Mouse (Mus musculus): ENCODE data around the gene Aldh3b1. TPM values are rescaled to one million over a fixed set of nuclear protein-coding genes. Genes with fewer than 3 reads are reported as not detected.

The Aldh3b1 gene
- polyA plus RNA-seq, 1 experiment from 2014 or later, result 2.3 TPM

DNA sequence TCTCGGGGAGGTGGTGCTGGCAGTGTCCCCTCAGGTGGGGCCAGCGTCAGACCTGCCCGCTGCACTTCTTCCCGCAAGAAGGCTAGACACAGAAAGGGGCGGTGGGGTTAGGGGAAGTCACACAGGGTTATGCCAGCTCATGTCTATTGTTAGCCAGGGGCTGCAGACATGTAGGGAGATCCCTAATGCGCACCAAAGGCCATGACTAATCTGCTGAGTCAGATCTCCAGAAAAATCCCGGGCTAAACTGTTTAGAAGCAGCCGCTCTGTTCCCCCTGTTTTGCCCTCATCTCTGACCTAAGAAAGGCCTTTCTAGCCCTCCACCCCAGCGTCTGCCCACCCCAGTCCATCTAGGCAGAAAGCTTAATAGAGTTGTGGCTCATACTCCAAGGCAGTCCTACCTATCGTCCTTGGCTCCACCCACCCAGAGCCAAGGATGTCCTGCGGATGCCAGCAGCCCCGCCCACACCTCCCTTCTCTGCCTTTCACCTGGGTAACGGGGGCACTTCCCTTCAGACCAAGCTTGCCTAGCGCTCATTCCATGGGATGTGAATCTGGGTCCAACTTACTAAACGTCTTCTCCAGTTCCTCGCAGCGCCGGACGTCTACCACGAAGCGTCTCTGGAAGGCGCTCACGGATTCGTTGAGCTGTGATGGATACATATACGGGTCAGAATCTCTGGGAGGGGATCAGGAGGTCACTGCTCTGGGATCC, 25.8 kb downstream of the Aldh3b1 start:
- WGBS (ENCODE audit: insufficient replicate concordance), result 72% methylated on average over 25 of the region's 25 CpGs
- Histone ChIP-seq H3K4me3 (ENCODE audit: low read depth, low read length) (no peak overlapping the region), H3K27ac (ENCODE audit: low read depth, low read length) (no peak overlapping the region), H3K4me2 (no peak overlapping the region), H3K9me3 (replicated peaks; ENCODE audit: control insufficient read depth, low read length) (no peaks in the 10 kb centered on the region), H3K4me1 (ENCODE audit: control insufficient read depth, insufficient read depth, low read length) (peaks cover 23% of the 10 kb centered on the region), H3K36me3 (ENCODE audit: control insufficient read depth, insufficient read depth, low read length) (0 out of 2 replicates have a peak, but pooled peaks cover 11% of the 10 kb centered on the region), H3K9ac (ENCODE audit: low read depth, low read length) (no peak overlapping the region), H3K27me3 (ENCODE audit: control insufficient read depth, insufficient read depth, low read length) (no peaks in the 10 kb centered on the region)
- ATAC-seq (replicated peaks; ENCODE audit: insufficient number of reproducible peaks, low FRiP score, low TSS enrichment), result no peak

DNA sequence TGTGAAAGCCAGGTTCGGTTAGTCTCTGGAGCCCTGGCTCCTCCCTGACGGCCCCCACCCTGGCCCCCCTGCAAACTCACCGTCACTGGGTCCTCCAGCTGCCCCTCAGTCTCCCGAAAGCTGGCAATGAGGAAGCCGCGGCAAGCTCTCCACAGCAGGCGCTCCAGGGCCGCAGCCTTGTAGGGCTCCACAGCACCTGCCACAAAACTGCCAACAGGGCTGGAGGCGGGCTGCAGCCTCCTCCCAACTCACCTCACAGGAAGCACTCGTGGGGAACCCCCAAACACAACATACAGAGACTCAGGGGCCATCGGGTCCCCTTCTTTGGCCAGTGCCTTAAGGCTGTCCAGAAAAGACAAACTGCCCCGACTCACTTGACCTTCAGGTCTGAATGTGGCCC, 26.6 kb downstream of the Aldh3b1 start:
- H3K27me3 ChIP-seq (ENCODE audit: control insufficient read depth, insufficient read depth, low read length), result no peaks in the 10 kb centered on the region
- no peak overlapping the region for H3K9ac ChIP-seq (ENCODE audit: low read depth, low read length)
- H3K4me2 ChIP-seq, result no peak overlapping the region
- no peak for ATAC-seq (replicated peaks; ENCODE audit: insufficient number of reproducible peaks, low FRiP score, low TSS enrichment)
- H3K9me3 ChIP-seq (replicated peaks; ENCODE audit: control insufficient read depth, low read length), result no peaks in the 10 kb centered on the region
- 84% methylated on average over 12 of the region's 12 CpGs for WGBS (ENCODE audit: insufficient replicate concordance)
- H3K4me1 ChIP-seq (ENCODE audit: control insufficient read depth, insufficient read depth, low read length), result peaks cover 23% of the 10 kb centered on the region
- H3K36me3 ChIP-seq (ENCODE audit: control insufficient read depth, insufficient read depth, low read length), result 0 out of 2 replicates have a peak, but pooled peaks cover 8% of the 10 kb centered on the region
- no peak overlapping the region for H3K27ac ChIP-seq (ENCODE audit: low read depth, low read length)
- H3K4me3 ChIP-seq (ENCODE audit: low read depth, low read length), result no peak overlapping the region

DNA sequence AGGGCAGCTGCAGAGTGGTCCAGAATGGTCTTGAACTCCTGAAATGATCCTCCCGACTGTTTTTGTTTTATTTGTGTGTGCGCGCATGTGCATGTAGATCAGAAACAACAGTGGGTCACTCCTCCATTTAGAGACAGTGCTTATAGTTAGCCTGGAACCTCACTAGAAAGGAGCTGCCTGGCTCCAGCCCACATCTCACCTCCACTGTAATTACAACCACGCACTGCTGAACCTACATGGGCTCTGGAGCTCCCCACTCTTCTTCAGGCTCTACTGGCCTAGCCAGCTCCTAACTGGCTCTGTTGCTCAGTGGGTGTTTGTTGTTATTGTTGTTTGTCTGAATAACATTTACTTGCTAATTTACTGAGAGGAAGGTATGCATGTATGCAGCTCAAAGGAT, 30.0 kb downstream of the Aldh3b1 start:
- peaks cover 13% of the 10 kb centered on the region; the same call in 1 of the 2 replicates for H3K36me3 ChIP-seq (ENCODE audit: control insufficient read depth, insufficient read depth, low read length)
- no peak for ATAC-seq (replicated peaks; ENCODE audit: insufficient number of reproducible peaks, low FRiP score, low TSS enrichment)
- 90% methylated on average over 4 of the region's 4 CpGs for WGBS (ENCODE audit: insufficient replicate concordance)
- no peaks in the 10 kb centered on the region for H3K9me3 ChIP-seq (replicated peaks; ENCODE audit: control insufficient read depth, low read length)
- H3K27ac ChIP-seq (ENCODE audit: low read depth, low read length), result no peak overlapping the region
- peaks cover 10% of the 10 kb centered on the region; the same call in 1 of the 2 replicates for H3K4me1 ChIP-seq (ENCODE audit: control insufficient read depth, insufficient read depth, low read length)
- H3K4me2 ChIP-seq, result no peak overlapping the region
- H3K9ac ChIP-seq (ENCODE audit: low read depth, low read length), result no peak overlapping the region
- H3K4me3 ChIP-seq (ENCODE audit: low read depth, low read length), result no peak overlapping the region
- no peaks in the 10 kb centered on the region for H3K27me3 ChIP-seq (ENCODE audit: control insufficient read depth, insufficient read depth, low read length)

DNA sequence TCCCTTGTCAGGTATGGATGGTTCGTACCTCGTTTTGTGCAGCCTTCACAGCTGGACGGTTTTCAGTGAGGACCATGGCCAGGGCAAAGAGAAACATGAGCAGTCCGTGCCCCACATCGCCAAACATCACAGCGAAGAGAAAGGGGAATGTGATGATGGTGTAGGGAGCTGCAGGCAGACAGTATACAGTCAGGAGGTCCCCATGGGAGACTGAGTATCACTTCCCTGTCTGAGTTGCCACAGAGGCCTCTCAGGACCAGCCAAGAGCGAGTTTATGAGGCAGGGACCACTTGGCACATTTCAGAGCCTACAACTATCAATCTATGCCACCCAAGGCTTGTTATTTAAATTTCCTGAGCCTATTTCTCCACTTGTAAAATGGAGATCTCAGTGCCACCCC, 30.7 kb downstream of the Aldh3b1 start:
- H3K4me2 ChIP-seq, result no peak overlapping the region
- no peak overlapping the region for H3K4me3 ChIP-seq (ENCODE audit: low read depth, low read length)
- H3K27me3 ChIP-seq (ENCODE audit: control insufficient read depth, insufficient read depth, low read length), result no peaks in the 10 kb centered on the region
- peaks cover 17% of the 10 kb centered on the region; the same call in 1 of the 2 replicates for H3K36me3 ChIP-seq (ENCODE audit: control insufficient read depth, insufficient read depth, low read length)
- H3K9me3 ChIP-seq (replicated peaks; ENCODE audit: control insufficient read depth, low read length), result no peaks in the 10 kb centered on the region
- H3K27ac ChIP-seq (ENCODE audit: low read depth, low read length), result no peak overlapping the region
- H3K9ac ChIP-seq (ENCODE audit: low read depth, low read length), result no peak overlapping the region
- ATAC-seq (replicated peaks; ENCODE audit: insufficient number of reproducible peaks, low FRiP score, low TSS enrichment), result no peak
- 79% methylated on average over 7 of the region's 7 CpGs for WGBS (ENCODE audit: insufficient replicate concordance)
- peaks cover 6% of the 10 kb centered on the region; the same call in 1 of the 2 replicates for H3K4me1 ChIP-seq (ENCODE audit: control insufficient read depth, insufficient read depth, low read length)

DNA sequence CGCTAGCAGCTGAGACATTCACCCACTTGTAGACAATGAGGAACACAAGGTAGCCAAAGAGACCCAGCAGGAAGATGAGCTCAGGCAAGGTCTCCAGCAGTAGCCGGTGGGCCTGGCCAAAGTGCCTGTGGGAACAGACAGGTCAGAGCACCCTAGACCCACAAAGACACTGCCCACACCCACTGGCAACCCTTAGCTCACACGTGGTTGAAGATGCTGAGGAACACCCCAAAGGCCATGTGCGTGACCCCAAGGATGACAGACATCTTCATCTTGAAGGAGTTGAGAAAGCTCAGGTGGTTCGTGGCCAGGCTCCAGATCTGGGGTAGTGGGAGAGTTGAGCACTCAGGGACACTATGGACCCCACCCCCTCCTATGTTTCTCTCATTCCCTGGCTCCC, 32.1 kb downstream of the Aldh3b1 start:
- Histone ChIP-seq H3K4me2 (no peak overlapping the region), H3K27ac (ENCODE audit: low read depth, low read length) (no peak overlapping the region), H3K27me3 (ENCODE audit: control insufficient read depth, insufficient read depth, low read length) (no peaks in the 10 kb centered on the region), H3K9me3 (replicated peaks; ENCODE audit: control insufficient read depth, low read length) (no peaks in the 10 kb centered on the region), H3K36me3 (ENCODE audit: control insufficient read depth, insufficient read depth, low read length) (peaks cover 17% of the 10 kb centered on the region; the same call in 1 of the 2 replicates), H3K9ac (ENCODE audit: low read depth, low read length) (no peak overlapping the region), H3K4me3 (ENCODE audit: low read depth, low read length) (no peak overlapping the region), H3K4me1 (ENCODE audit: control insufficient read depth, insufficient read depth, low read length) (peaks cover 6% of the 10 kb centered on the region; the same call in 1 of the 2 replicates)
- 87% methylated on average over 5 of the region's 5 CpGs for WGBS (ENCODE audit: insufficient replicate concordance)
- ATAC-seq (replicated peaks; ENCODE audit: insufficient number of reproducible peaks, low FRiP score, low TSS enrichment), result no peak

DNA sequence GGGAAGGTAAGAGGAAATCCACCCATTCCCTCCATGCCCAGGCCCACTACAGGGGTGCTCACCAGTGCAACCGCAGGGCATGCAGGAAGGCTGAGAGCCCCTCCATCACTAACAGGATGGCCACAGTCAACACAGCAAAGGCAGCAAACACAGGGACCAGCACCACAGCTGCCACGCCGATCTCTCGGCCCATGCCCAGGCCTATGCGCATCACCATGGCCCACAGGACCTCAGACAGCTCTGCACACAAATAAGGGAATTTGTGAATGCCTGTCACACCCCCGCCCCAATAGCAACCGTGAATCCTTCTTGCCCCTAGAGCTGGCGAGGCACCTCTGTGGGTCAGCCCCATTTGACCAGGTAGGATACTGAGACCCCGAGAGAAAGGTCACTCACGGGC, 33.4 kb downstream of the Aldh3b1 start:
- H3K4me1 ChIP-seq (ENCODE audit: control insufficient read depth, insufficient read depth, low read length), result peaks cover 6% of the 10 kb centered on the region; the same call in 1 of the 2 replicates
- H3K4me3 ChIP-seq (ENCODE audit: low read depth, low read length), result no peak overlapping the region
- no peak overlapping the region for H3K27ac ChIP-seq (ENCODE audit: low read depth, low read length)
- H3K9ac ChIP-seq (ENCODE audit: low read depth, low read length), result no peak overlapping the region
- H3K36me3 ChIP-seq (ENCODE audit: control insufficient read depth, insufficient read depth, low read length), result peaks cover 8% of the 10 kb centered on the region; the same call in 1 of the 2 replicates
- H3K4me2 ChIP-seq, result no peak overlapping the region
- 90% methylated on average over 10 of the region's 10 CpGs for WGBS (ENCODE audit: insufficient replicate concordance)
- no peak for ATAC-seq (replicated peaks; ENCODE audit: insufficient number of reproducible peaks, low FRiP score, low TSS enrichment)
- H3K9me3 ChIP-seq (replicated peaks; ENCODE audit: control insufficient read depth, low read length), result no peaks in the 10 kb centered on the region
- H3K27me3 ChIP-seq (ENCODE audit: control insufficient read depth, insufficient read depth, low read length), result no peaks in the 10 kb centered on the region

DNA sequence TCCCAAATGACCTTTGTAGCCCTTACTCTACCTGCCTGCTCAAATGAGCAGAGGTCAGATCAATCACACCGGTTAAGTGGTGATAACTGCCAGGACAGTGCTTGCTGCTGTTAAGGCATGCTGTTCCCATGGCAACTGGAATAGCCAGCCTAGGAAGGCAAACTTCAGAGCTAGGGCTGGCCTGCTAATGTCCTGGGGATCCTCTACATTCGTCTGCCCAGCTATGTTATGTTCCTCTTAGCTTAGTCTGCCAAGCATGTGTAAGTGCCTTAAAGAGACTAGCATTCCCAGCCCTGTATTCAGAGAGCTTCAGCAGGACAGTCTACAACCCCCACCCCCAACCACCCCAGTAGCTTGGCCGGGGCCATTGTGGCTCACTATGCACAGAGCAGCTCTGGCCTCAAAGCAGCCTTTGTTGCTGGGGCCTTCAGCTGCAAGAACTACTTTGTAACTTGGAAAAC, 34.4 kb downstream of the Aldh3b1 start:
- Histone ChIP-seq H3K9ac (ENCODE audit: low read depth, low read length) (no peak overlapping the region), H3K4me1 (ENCODE audit: control insufficient read depth, insufficient read depth, low read length) (peaks cover 6% of the 10 kb centered on the region; the same call in 1 of the 2 replicates), H3K9me3 (replicated peaks; ENCODE audit: control insufficient read depth, low read length) (no peaks in the 10 kb centered on the region), H3K4me2 (no peak overlapping the region), H3K27ac (ENCODE audit: low read depth, low read length) (no peak overlapping the region), H3K4me3 (ENCODE audit: low read depth, low read length) (no peak overlapping the region), H3K36me3 (ENCODE audit: control insufficient read depth, insufficient read depth, low read length) (peaks cover 8% of the 10 kb centered on the region; the same call in 1 of the 2 replicates), H3K27me3 (ENCODE audit: control insufficient read depth, insufficient read depth, low read length) (no peaks in the 10 kb centered on the region)
- ATAC-seq (replicated peaks; ENCODE audit: insufficient number of reproducible peaks, low FRiP score, low TSS enrichment), result no peak
- WGBS (ENCODE audit: insufficient replicate concordance), result 32% methylated on average over 3 of the region's 3 CpGs

DNA sequence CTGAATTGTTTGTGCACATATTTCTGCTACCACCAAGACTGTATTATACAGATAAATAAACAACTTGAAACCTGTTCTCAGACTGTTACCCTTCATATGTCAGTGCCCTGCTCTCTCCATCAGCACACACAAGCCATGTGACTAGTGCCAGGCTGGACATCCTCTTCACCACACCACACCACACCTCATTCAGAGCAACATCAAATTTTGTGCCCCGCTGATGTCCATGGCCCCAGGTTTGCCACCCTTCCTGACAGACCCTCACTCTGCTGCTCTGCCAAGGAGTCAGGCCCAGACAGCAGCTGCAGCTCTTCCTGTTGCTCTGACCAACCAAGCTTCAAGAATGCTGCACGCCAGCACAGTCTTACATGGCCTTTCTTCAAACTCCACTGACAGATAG, 35.3 kb downstream of the Aldh3b1 start:
- H3K9ac ChIP-seq (ENCODE audit: low read depth, low read length), result no peak overlapping the region
- H3K36me3 ChIP-seq (ENCODE audit: control insufficient read depth, insufficient read depth, low read length), result peaks cover 12% of the 10 kb centered on the region
- 87% methylated on average over 2 of the region's 2 CpGs for WGBS (ENCODE audit: insufficient replicate concordance)
- no peak overlapping the region for H3K27ac ChIP-seq (ENCODE audit: low read depth, low read length)
- no peak for ATAC-seq (replicated peaks; ENCODE audit: insufficient number of reproducible peaks, low FRiP score, low TSS enrichment)
- no peaks in the 10 kb centered on the region for H3K9me3 ChIP-seq (replicated peaks; ENCODE audit: control insufficient read depth, low read length)
- no peak overlapping the region for H3K4me2 ChIP-seq
- no peak overlapping the region for H3K4me3 ChIP-seq (ENCODE audit: low read depth, low read length)
- H3K4me1 ChIP-seq (ENCODE audit: control insufficient read depth, insufficient read depth, low read length), result peaks cover 6% of the 10 kb centered on the region; the same call in 1 of the 2 replicates
- no peaks in the 10 kb centered on the region for H3K27me3 ChIP-seq (ENCODE audit: control insufficient read depth, insufficient read depth, low read length)

All from heart, embryonic 11.5 days (tissue).